Mouse (Mus musculus): Measurements from ENCODE around the gene Cspg4.

DNA sequence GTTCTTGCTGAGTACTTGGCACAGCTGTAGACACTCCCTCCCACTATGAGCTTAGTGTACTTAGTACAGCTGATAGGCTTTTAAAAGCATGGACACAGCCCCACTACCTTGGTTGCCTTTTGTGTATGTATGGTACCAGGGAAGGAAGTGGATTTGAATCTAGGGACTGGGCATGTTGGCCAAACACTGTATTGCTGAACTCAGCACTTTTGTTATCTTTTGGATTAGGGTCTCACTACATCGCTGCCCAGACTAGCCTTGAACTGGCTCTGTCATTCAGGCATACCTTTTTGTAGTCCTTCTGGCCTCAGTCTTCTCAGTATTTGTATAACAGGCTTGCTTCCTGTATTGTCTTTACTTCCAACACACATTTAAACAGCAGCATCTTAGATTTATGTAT, 65.7 kb downstream of the Cspg4 start:
- TF ChIP-seq CTCF (IDR thresholded peaks at IDR 0.05; ENCODE audit: low read depth) = no peak
- no peak for TF ChIP-seq EP300 (optimal IDR thresholded peaks at IDR 0.05)
